Mouse (Mus musculus): ENCODE data around the gene Creb3l1. TPM values are rescaled to one million over a fixed set of nuclear protein-coding genes. Genes with fewer than 3 reads are reported as not detected.

The Creb3l1 gene
- total and polyA plus RNA-seq, 2 experiments from 2014 or later, result 3.8 to 4.2 TPM

GRCm38 (mm10) chr2:92014891-92015290 is 9.4 kb downstream of the Creb3l1 start:
- no peaks in the 10 kb centered on the region for H3K9me3 ChIP-seq (replicated peaks; ENCODE audit: control insufficient read depth, low read length)
- H3K4me3 ChIP-seq (ENCODE audit: low read depth, low read length), result no peak overlapping the region
- H3K36me3 ChIP-seq (replicated peaks; ENCODE audit: control insufficient read depth, insufficient read depth, low read length), result no peaks in the 10 kb centered on the region
- peaks cover 10% of the 10 kb centered on the region; the same call in 1 of the 2 replicates for H3K4me1 ChIP-seq (ENCODE audit: control insufficient read depth, insufficient read depth)
- no peak overlapping the region for H3K27ac ChIP-seq (ENCODE audit: low read depth)
- H3K27me3 ChIP-seq (ENCODE audit: control insufficient read depth, insufficient read depth, low read length), result no peaks in the 10 kb centered on the region
- no peak overlapping the region for H3K9ac ChIP-seq (replicated peaks; ENCODE audit: low read depth, low read length)
- H3K4me2 ChIP-seq (ENCODE audit: low read depth, low read length), result no peak overlapping the region
- WGBS, result 83% methylated on average over 5 of the region's 5 CpGs
- TF ChIP-seq EP300 (IDR thresholded peaks at IDR 0.05; ENCODE audit: low read depth) (no peak), CTCF (IDR thresholded peaks at IDR 0.05; ENCODE audit: low read depth) (no peak)
- ATAC-seq (ENCODE audit: insufficient read depth, low read depth) (no peak), DNase-seq (ENCODE audit: low spot score) (no peak)

GRCm38 (mm10) chr2:92014248-92014647 is 10.1 kb downstream of the Creb3l1 start:
- TF ChIP-seq EP300 (IDR thresholded peaks at IDR 0.05; ENCODE audit: low read depth) (no peak), CTCF (IDR thresholded peaks at IDR 0.05; ENCODE audit: low read depth) (no peak)
- DNase-seq (ENCODE audit: low spot score) (no peak), ATAC-seq (ENCODE audit: insufficient read depth, low read depth) (no peak)
- H3K9ac ChIP-seq (replicated peaks; ENCODE audit: low read depth, low read length), result no peak overlapping the region
- no peaks in the 10 kb centered on the region for H3K9me3 ChIP-seq (replicated peaks; ENCODE audit: control insufficient read depth, low read length)
- 76% methylated on average over 6 of the region's 6 CpGs for WGBS
- no peaks in the 10 kb centered on the region for H3K36me3 ChIP-seq (replicated peaks; ENCODE audit: control insufficient read depth, insufficient read depth, low read length)
- no peak overlapping the region for H3K4me3 ChIP-seq (ENCODE audit: low read depth, low read length)
- no peak overlapping the region for H3K4me2 ChIP-seq (ENCODE audit: low read depth, low read length)
- no peaks in the 10 kb centered on the region for H3K27me3 ChIP-seq (ENCODE audit: control insufficient read depth, insufficient read depth, low read length)
- no peak overlapping the region for H3K27ac ChIP-seq (ENCODE audit: low read depth)
- peaks cover 10% of the 10 kb centered on the region; the same call in 1 of the 2 replicates for H3K4me1 ChIP-seq (ENCODE audit: control insufficient read depth, insufficient read depth)

- Histone ChIP-seq H3K27ac (ENCODE audit: low read depth) (peak overlapping the region; percentile 40), H3K4me3 (ENCODE audit: low read depth, low read length) (no peak overlapping the region), H3K9me3 (replicated peaks; ENCODE audit: control insufficient read depth, low read length) (no peaks in the 10 kb centered on the region), H3K36me3 (replicated peaks; ENCODE audit: control insufficient read depth, insufficient read depth, low read length) (no peaks in the 10 kb centered on the region), H3K9ac (replicated peaks; ENCODE audit: low read depth, low read length) (no peak overlapping the region), H3K4me1 (ENCODE audit: control insufficient read depth, insufficient read depth) (peaks cover 13% of the 10 kb centered on the region; the same call in 1 of the 2 replicates), H3K27me3 (ENCODE audit: control insufficient read depth, insufficient read depth, low read length) (no peaks in the 10 kb centered on the region), H3K4me2 (ENCODE audit: low read depth, low read length) (no peak overlapping the region)
- DNase-seq (ENCODE audit: low spot score) (peak; percentile 56), ATAC-seq (ENCODE audit: insufficient read depth, low read depth) (peak; percentile 14; the same call in 1 of the 2 replicates)
- WGBS, result 45% methylated on average over 8 of the region's 8 CpGs
- TF ChIP-seq CTCF (IDR thresholded peaks at IDR 0.05; ENCODE audit: low read depth) (no peak), EP300 (IDR thresholded peaks at IDR 0.05; ENCODE audit: low read depth) (no peak)
Measured at GRCm38 (mm10) chr2:92012768-92013445, 11.4 kb downstream of the Creb3l1 start.

GRCm38 (mm10) chr2:92011424-92012353 is 12.6 kb downstream of the Creb3l1 start:
- H3K4me1 ChIP-seq (ENCODE audit: control insufficient read depth, insufficient read depth), result peaks cover 14% of the 10 kb centered on the region
- no peak for DNase-seq (ENCODE audit: low spot score)
- no peaks in the 10 kb centered on the region for H3K36me3 ChIP-seq (replicated peaks; ENCODE audit: control insufficient read depth, insufficient read depth, low read length)
- H3K27me3 ChIP-seq (ENCODE audit: control insufficient read depth, insufficient read depth, low read length), result no peaks in the 10 kb centered on the region
- no peak overlapping the region; the same call in 1 of the 2 replicates for H3K27ac ChIP-seq (ENCODE audit: low read depth)
- 68% methylated on average over 12 of the region's 12 CpGs for WGBS
- H3K9me3 ChIP-seq (replicated peaks; ENCODE audit: control insufficient read depth, low read length), result no peaks in the 10 kb centered on the region
- no peak overlapping the region for H3K4me3 ChIP-seq (ENCODE audit: low read depth, low read length)
- TF ChIP-seq CTCF (IDR thresholded peaks at IDR 0.05; ENCODE audit: low read depth) (no peak), EP300 (IDR thresholded peaks at IDR 0.05; ENCODE audit: low read depth) (no peak)
- no peak overlapping the region for H3K4me2 ChIP-seq (ENCODE audit: low read depth, low read length)
- no peak overlapping the region for H3K9ac ChIP-seq (replicated peaks; ENCODE audit: low read depth, low read length)
- ATAC-seq (ENCODE audit: insufficient read depth, low read depth), result no peak

- H3K27ac ChIP-seq (ENCODE audit: low read depth), result peak overlapping the region; percentile 93
- TF ChIP-seq CTCF (IDR thresholded peaks at IDR 0.05; ENCODE audit: low read depth), result no peak
- peak overlapping the region; percentile 64 for H3K9ac ChIP-seq (replicated peaks; ENCODE audit: low read depth, low read length)
- H3K36me3 ChIP-seq (replicated peaks; ENCODE audit: control insufficient read depth, insufficient read depth, low read length), result no peaks in the 10 kb centered on the region
- 4% methylated on average over 20 of the region's 20 CpGs for WGBS
- ATAC-seq (ENCODE audit: insufficient read depth, low read depth), result peak; percentile 4
- H3K9me3 ChIP-seq (replicated peaks; ENCODE audit: control insufficient read depth, low read length), result no peaks in the 10 kb centered on the region
- DNase-seq (ENCODE audit: low spot score), result no peak
- peaks cover 16% of the 10 kb centered on the region for H3K4me1 ChIP-seq (ENCODE audit: control insufficient read depth, insufficient read depth)
- peak overlapping the region; percentile 57 for H3K4me3 ChIP-seq (ENCODE audit: low read depth, low read length)
- no peaks in the 10 kb centered on the region for H3K27me3 ChIP-seq (ENCODE audit: control insufficient read depth, insufficient read depth, low read length)
- H3K4me2 ChIP-seq (ENCODE audit: low read depth, low read length), result peak overlapping the region; percentile 95
Measured at GRCm38 (mm10) chr2:92008623-92009404, 15.5 kb downstream of the Creb3l1 start.

All from heart, postnatal 0 days (tissue).